Mouse (Mus musculus): ENCODE results near the gene Cd27.
"Not testable (repeated sequence)": the region's sequence is repeated elsewhere in the genome, so short reads cannot be mapped to it uniquely, and the experiment has no call there.

Gene Cd27

GRCm38 (mm10) chr6:125236782-125237181 is at the start of gene Cd27:
Cd27 (minus strand) TSS chr6:125237010.
- in situ Hi-C loops (cut with MboI, MseI): no loop called here

GRCm38 (mm10) chr6:125285890-125286289 is 49.1 kb upstream of the Cd27 start, which contains the start of gene Tuba3a:
Tuba3a (minus strand) TSS chr6:125286042.
- in situ Hi-C loops (cut with MboI, MseI): loop anchor here (5.0 kb wide), 1 partner anchor 96 kb away; the partner anchor contains the start of gene Plekhg6

- in situ Hi-C loops (cut with MboI, MseI): loop anchor here (5.0 kb wide), 2 partner anchors 73 to 98 kb away; partner anchors contain the start of gene Plekhg6
Measured at GRCm38 (mm10) chr6:125284751-125285150, 47.9 kb upstream of the Cd27 start.

GRCm38 (mm10) chr6:125284250-125284649 is 47.4 kb upstream of the Cd27 start:
- in situ Hi-C loops (cut with MboI, MseI): loop anchor here (5.0 kb wide), 1 partner anchor 73 kb away; no protein-coding TSS in a partner anchor

DNA sequence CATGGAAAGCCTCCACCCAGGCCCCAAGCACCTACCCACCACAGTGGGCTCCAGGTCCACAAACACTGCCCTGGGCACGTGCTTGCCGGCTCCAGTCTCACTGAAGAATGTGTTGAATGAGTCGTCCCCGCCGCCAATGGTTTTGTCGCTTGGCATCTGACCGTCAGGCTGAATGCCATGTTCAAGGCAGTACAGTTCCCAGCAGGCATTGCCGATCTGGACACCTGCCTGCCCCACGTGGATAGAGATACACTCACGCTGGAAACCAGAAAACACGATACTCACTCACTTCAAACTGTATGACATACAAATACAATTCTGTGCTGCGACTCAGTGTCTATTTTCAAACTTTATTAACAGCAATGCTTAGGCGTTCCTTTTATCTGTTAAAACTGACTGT is 45.9 kb upstream of the Cd27 start:
- in situ Hi-C loops (cut with MboI, MseI): loop anchor here (5.0 kb wide), 1 partner anchor 75 kb away; no protein-coding TSS in a partner anchor

GRCm38 (mm10) chr6:125279729-125280128 is 42.9 kb upstream of the Cd27 start:
- in situ Hi-C loops (cut with MboI, MseI): loop anchor here (5.0 kb wide), 1 partner anchor 78 kb away; no protein-coding TSS in a partner anchor

GRCm38 (mm10) chr6:125274841-125275563 is 38.2 kb upstream of the Cd27 start:
- in situ Hi-C loops (cut with MboI, MseI): no loop called here

DNA sequence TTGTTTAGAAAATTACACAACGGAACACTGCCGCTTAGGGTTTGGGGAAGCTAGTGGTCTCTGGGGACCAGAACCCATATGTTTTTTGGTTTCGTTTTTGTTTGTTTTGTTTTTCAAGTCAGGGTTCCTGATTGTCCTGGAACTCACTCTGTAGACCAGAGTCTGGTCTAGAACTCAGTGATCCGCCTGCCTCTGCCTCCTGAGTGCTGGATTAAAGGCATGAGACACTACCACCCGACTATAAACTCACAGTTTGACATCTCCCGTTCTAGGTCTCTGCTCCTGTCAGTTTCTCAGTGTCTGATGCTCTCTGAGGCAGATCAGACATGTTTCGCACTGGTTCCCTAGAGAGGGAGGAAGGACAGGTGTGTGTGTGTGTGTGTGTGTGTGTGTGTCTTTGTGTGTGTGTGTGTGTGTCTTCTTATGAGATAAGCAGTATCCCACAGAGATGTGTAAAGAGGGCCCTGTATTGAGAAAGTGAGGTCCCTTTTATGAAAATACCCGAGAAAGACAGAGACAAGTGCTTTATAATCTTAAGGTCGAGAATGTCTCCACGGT is 35.5 kb upstream of the Cd27 start:
- in situ Hi-C loops (cut with MboI, MseI): no loop called here

- in situ Hi-C loops (cut with MboI, MseI): no loop called here
Measured at GRCm38 (mm10) chr6:125271455-125272227, 34.8 kb upstream of the Cd27 start.

DNA sequence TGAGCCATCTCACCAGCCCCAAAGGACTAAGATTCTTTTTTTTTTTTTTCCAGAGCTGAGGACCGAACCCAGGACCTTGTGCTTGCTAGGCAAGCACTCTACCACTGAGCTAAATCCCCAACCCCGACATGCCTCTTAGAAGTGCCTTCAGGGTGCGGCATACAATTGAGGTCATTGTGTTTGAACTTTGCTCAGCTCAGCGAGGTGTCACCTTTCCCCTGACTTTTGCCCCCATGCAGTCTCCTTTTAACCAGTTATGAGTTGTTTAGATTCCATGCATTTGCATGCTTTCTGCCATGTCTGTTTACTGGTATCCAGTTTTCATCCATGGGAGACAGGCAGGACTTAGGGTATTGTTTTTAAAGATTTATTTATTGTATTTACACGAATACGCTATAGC is 32.0 kb upstream of the Cd27 start:
- in situ Hi-C loops (cut with MboI, MseI): no loop called here

- in situ Hi-C loops (cut with MboI, MseI): no loop called here
Measured at GRCm38 (mm10) chr6:125267469-125267868, 30.7 kb upstream of the Cd27 start.

- in situ Hi-C loops (cut with MboI, MseI): not testable (repeated sequence)
Measured at GRCm38 (mm10) chr6:125266600-125266999, 29.8 kb upstream of the Cd27 start.

- in situ Hi-C loops (cut with MboI, MseI): no loop called here
Measured at GRCm38 (mm10) chr6:125266091-125266490, 29.3 kb upstream of the Cd27 start.

DNA sequence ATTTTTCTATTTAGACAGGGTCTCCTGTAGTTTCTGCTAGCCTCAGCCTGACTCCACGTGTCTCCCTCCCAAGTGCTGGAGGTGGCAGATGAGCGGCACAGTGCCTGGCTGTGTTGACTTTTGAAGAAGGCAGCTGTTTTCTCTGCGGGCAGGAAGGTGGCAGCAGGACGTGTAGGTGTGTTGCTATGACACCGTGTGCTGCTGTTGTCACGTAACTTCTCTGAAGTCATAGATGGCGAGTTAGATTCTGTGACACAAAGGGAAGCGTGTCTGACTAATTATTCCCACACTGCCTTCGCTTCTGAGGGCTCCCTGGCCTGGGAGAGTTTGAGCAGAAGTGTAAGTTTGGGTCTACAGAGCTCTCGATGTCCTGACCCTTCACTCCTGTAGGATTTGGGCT is 28.4 kb upstream of the Cd27 start:
- in situ Hi-C loops (cut with MboI, MseI): no loop called here

DNA sequence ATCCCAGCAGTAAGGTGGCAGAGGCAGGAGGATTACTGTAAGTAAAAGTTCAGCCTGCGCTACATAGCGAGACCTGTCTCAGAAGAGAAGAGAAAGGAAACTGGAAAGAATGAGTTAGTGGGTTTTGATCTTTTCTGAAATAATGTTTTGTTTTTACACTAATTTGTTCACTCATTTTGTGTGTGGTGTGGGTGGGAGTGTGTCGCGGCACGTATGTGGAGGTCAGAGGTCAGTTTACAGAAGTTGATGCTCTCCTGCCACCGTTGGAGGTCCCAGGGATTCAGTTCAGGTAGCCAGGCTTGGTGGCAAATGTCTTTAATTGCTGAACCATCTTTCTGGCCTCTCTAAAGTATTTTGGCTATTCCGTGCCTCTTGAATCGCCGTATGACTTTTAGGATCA is 27.4 kb upstream of the Cd27 start:
- in situ Hi-C loops (cut with MboI, MseI): loop anchor here (5.0 kb wide), 1 partner anchor 37 kb away; no protein-coding TSS in a partner anchor

DNA sequence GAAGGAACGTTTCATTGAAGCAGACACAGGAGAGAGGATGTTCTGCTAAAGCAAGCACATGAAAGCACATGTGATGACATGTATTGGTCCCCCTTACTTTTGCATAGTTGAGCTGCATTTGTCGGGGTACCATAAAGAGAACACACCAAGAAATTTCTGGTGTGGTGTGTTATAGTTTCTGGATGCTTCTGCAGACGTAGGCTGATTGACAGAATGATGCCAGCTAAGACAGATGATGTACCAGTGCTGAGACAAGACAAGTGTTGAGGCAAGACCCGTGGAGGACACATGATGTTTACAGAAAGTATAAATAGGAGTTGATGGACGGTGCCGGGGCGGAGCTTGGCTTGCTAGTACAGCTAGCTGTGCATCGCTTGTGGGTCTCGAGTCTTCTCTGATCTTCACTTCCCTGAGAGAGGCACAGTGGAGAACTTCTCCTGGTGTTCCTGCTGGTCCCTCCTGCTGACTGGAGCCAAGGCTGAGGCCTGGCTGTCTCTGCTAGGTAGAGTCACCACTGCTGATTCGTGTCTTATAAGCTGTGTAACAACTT is 23.3 kb upstream of the Cd27 start:
- in situ Hi-C loops (cut with MboI, MseI): loop anchor here (5.0 kb wide), 1 partner anchor 33 kb away; no protein-coding TSS in a partner anchor

DNA sequence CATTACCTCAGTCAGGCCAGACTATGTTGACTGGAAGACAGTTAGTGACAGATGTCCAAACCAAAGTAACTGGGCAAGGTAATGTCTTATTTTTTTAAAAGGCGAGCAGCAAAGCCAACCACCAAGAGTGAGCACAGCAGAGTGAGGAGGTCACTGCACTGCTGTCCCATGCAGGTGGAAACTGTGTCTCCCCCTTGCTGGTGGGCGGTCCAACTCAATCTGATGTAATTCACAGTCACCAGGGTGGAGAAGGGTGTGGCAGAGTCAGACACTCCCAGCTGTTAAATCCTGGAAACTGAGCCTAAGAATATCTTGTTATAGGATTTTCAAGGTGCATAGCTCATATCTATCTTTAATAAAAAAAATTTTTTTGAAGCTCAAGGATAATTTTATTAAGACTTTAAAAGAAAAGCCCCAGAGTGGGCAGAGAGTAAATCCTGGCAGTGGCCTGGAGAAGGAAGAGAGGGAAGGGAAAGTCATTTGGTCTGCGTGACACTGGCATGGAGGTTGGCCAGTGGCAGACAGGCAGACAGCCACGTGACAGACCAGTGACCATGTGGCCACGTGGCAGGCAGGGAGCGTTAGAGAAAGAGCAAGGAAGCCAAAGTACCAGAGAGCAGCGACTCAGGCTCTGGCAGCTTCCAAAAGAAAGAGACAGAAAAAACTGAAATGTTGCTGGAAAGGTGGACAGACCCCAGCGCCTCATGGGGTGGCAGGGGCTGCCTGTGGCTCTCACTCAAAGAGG is 19.6 kb upstream of the Cd27 start:
- in situ Hi-C loops (cut with MboI, MseI): no loop called here

- in situ Hi-C loops (cut with MboI, MseI): no loop called here
Measured at GRCm38 (mm10) chr6:125255516-125256044, 18.8 kb upstream of the Cd27 start.

- in situ Hi-C loops (cut with MboI, MseI): no loop called here
Measured at GRCm38 (mm10) chr6:125253863-125254715, 17.3 kb upstream of the Cd27 start.

DNA sequence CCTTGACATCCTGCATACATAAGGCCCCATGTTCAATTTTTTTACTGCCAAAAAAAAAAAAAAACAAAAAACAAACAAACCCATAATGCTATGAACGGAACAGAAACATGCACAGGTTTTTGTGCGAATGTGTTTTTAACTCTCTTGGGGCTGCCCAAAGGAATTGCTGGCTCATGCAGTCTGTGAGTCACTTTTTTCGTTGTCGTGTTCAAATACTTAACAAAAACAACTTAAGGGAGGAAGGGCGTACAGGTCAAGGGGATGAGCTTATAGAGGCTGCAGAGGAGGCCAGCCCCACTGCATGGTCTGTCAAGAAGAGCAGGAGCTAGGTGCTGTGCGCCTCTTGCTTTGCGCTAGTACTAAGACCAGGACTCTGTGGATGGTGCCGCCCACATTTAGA is 15.9 kb upstream of the Cd27 start:
- in situ Hi-C loops (cut with MboI, MseI): no loop called here

Data from regulatory T cell (primary cell).